Mouse (Mus musculus) CD4-positive, CD25-positive, alpha-beta regulatory T cell, adult 4 months (primary cell): ENCODE measurements around the gene Fbxo21. TPM values are rescaled to one million over a fixed set of nuclear protein-coding genes. Genes with fewer than 3 reads are reported as not detected.

Experiments used
- ATAC-seq: one replicate; pipeline ENCODE4 v1.8.0; 2017
- polyA plus RNA-seq, 2 experiments: library from polyadenylated mRNA; unstranded; fragments of 100-300 nt; shearing (Covaris generic); gene quantifications; one replicate each; pipeline ENCODE4 v1.2.1; 2017

Gene Fbxo21
- polyA plus RNA-seq, 2 experiments from 2014 or later: 7.9 to 12.5 TPM

DNA sequence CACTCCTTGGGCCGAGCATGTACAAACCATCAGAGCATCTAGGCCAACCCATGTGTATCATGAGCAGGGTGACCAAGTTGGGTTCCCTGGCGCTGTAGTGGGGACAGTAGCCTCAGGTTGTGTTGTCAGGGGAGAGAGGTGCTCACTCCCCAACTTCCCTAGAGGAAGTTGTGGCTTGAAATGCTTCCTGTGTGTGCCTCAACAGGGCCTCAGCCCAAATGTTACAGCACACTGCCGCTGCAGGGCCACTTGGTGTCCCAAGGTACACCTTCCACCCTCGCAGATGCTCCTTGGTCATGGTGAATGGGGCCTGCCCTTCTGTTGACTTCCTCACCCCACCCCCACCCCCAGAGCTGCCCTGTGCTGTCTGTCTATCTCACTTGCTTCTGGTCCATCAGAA lies 71.9 kb downstream of the Fbxo21 start:
- ATAC-seq: peak; percentile 18

DNA sequence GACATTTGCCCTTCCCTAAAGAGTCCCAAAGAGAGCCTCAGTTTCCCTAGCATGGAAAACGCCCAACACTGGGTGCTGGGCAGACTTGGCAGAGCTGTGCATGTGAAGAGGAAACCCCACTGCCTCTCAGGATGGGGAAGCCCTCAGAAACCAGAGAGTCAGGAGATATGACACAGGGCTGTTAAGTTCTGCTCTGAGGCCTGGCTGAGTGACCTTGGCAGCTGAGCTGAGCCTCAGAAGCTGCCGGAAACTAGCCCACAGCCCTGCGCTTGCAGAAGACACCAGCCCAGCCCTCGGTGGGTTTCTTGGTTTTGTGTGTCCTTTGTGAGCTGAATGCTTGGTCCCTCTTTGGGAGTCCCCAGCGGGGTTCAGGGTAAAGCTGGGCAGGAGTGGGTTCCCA lies 72.4 kb downstream of the Fbxo21 start:
- ATAC-seq: no peak

GRCm38 (mm10) chr5:118050743-118051142 lies 74.2 kb downstream of the Fbxo21 start:
- ATAC-seq: peak; percentile 25

DNA sequence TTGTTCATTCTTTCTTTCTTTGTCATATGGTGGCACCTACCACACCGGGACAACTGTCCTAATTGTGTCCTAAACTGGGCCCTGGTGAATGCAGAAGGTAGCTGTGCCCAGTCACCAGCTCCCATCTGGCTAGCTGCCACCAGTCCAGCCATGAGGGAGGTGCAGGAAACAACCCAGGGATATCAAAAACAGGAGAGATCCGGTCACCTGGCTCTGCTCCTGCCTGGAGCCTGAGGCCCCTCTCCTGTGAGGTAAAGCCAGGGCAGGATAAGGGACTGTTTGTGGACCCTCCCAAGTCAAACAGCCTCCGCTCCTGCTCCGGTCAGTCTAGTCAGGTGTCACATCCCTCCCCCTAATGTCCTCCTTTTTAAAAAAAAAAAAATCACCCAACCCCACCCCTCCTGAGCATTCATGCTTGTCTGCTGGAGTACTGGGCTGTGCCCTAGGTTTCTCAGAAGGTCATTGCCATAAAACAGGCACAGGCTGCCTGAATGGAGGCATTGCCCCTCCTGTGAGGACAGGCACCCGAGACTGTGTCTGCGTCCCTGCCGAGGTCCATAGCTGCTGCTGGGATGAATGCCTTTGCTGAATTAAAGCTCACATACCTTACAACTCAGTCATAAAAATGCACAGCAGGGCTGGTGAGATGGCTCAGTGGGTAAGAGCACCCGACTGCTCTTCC lies 75.6 kb downstream of the Fbxo21 start:
- no peak for ATAC-seq

- no peak for ATAC-seq
Observed at GRCm38 (mm10) chr5:118053205-118053604, 76.7 kb downstream of the Fbxo21 start.

- no peak for ATAC-seq
Observed at GRCm38 (mm10) chr5:118057508-118058111, 81.1 kb downstream of the Fbxo21 start.

DNA sequence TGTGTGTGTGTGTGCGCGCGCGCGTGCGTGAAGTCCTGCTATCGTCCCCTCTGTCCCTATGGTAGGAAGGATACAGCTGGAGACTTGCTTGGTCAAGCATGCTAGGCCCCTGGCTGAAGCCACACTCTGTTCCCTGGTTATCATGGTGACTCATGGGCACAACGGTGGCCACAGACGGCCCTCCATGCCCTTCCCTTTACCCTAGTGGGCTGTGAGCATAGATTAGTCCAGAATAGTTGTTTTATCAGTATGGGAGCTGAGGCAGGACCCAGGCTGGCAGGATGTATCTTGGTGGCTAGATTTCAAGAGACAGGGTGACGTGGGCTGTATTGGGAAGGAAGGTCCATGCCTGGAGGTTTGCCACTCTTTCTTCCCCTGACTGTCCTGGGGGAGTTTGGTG lies 82.3 kb downstream of the Fbxo21 start:
- no peak for ATAC-seq

DNA sequence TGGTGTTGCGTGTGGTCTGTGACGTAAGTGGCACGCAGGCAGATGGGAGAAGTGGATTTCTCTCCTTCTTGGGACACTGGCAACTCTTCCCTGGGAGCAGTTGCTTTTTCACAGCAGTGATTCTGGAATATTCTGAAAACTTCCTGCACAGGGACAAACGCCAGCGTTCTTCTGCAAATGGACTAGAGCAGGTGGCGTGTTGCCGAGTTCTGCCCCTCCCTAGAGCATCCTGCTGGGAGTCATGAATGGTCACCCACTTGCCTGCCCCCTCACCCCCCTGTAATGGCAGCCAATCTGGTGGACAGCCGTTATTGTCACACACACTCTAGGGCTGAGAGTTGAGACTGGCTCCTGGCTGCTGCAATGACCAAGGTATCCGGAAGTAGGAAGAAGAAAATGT lies 83.1 kb downstream of the Fbxo21 start:
- no peak for ATAC-seq

Other genes starting within 250 kb of the Fbxo21 start
- under 1 TPM; 0.16 to 0.17 TPM for gene Nos1, start 195.7 kb upstream of the Fbxo21 start, polyA plus RNA-seq
- gene Tesc, start 51.0 kb downstream of the Fbxo21 start, polyA plus RNA-seq: 1 to 10 TPM; 2.9 to 7.7 TPM
- gene Fbxw8, start 178.7 kb downstream of the Fbxo21 start, polyA plus RNA-seq: 1 to 10 TPM; 3.1 to 3.3 TPM
- not detected for gene Hrk, start 187.9 kb downstream of the Fbxo21 start, polyA plus RNA-seq